Mouse (Mus musculus) layer of hippocampus, adult 18-20 months (tissue): Measurements from ENCODE around the gene Snx9. TPM values are rescaled to one million over a fixed set of nuclear protein-coding genes. Genes with fewer than 3 reads are reported as not detected.

Source experiments
- DNase-seq, 2 experiments: peaks; one replicate each; pipeline ENCODE4 v3.0.0; 2022; ENCODE audit warnings: low spot score in 2 of 2
- total RNA-seq, 2 experiments: library from RNA; stranded (reverse); gene quantifications; 2 replicates each; pipeline ENCODE4 v1.2.3; 2021

The Snx9 gene
- total RNA-seq, 2 experiments from 2014 or later = 15.2 to 15.3 TPM

- no peak for DNase-seq
These were observed 35.2 kb upstream of the Snx9 start for GRCm38 (mm10) chr17:5805935-5806334.

DNA sequence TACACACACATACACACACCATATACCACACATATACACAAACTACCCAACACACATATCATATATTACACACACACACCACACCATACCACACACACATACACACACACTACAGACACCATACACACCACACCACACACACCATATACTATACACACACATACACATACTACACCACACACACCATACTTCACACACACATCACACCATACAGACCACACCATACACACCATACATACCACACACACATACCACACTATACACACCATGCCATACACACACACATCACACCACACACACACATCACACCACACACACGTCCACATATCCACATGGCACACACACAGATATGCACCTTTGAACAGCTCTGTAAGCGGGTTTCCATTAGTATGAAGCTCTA is 34.3 kb upstream of the Snx9 start:
- DNase-seq = no peak

GRCm38 (mm10) chr17:5807847-5808386 is 33.2 kb upstream of the Snx9 start:
- DNase-seq = no peak

DNA sequence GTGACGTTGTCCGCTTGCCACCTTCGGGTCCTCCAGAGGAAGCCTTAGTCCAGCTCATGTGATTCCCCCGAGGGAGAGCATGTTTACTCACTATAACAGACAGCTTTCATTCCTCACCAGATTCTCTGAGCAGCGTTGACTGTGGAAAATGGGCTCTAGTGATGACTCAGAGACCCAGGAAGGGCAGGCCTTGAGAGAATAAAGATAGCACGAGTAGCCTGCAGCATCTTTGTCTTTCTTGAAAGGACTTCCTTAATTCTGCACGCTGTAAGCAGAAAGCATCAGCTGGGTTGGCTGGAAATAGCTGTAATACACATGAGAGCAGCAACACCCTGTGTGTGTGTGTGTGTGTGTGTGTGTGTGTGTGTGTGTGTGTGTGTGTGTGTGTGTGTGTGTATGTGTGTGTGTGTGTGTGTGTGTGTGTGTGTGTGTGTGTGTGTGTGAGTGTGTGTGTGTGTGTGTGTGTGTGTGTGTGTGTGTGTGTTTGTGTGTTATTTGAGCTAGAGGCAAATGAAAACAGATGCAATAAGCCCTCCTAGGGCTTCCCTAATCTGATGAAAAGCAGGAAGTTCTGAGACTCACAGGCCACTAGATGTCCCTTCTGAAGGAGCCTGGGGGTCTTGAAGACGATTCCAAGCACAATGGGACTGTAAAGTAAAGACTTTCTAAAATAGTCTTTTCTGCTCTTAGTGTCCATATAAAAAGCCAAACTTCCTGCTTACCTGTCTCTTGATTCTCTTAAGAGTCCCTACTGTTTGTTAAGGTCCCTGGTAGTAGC is 27.1 kb upstream of the Snx9 start:
- peak in 1 of 2 experiments; percentile 7 for DNase-seq

- DNase-seq = no peak
These were observed 26.5 kb upstream of the Snx9 start for GRCm38 (mm10) chr17:5814641-5814920.

DNA sequence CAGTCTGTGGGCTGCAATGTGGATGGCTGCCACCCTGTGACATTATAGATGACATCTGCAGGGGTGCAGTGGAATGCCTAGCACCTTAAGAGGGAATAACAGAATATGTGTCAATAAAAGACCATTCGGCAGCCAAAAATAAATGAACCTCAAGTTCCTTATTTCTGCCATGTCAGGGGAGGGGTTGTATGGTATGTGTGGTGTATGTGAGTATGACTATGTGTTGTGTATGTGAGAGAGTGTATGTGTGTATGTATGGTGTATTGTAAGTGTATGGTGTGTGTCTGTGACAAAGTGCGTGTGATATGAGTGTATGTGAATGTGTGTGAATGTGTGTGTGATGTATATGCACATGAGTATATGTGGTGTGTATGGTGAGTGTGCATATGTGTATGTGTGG is 23.3 kb upstream of the Snx9 start:
- no peak for DNase-seq

GRCm38 (mm10) chr17:5819105-5819504 is 22.0 kb upstream of the Snx9 start:
- DNase-seq = no peak

DNA sequence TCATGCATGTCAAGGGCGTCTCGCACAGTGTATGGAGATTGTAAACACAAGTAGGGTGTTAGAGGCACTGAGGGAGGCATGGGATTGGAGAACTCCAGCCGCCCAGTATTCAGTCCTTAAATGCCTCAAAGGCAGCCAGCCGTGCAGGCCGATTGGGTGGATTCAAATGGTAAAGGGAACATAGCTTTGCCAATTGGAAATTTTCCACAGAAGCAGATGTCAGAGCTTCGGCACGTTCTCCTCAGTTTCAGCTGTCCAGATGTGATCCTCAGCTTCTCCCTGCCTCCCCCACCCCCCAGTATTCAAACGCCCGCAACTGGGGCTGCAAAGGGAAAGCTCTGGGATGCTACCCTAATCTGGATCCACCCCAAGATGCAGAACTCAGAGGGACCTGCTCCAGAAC is 21.3 kb upstream of the Snx9 start:
- no peak for DNase-seq

- DNase-seq = peak in 1 of 2 experiments; percentile 29
These were observed 18.6 kb upstream of the Snx9 start for GRCm38 (mm10) chr17:5822541-5822940.

DNA sequence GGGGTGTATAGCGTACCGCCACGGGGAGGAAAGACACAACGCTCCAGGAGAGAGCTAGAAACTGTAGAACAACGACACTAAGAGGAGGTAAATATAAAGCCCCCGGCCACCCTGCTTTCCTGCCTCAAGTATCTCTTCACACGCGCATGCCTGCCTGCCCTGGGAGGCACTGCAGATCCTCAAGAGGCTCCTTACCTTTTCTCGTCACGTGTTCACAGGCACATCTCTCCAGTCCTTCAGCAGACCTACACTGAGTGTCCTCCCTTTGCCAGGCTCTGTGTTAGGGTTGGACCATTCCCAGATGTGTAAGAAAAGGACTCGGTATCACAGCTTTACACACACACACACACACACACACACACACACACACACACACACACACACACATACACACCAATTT is 18.1 kb upstream of the Snx9 start:
- DNase-seq = no peak

DNA sequence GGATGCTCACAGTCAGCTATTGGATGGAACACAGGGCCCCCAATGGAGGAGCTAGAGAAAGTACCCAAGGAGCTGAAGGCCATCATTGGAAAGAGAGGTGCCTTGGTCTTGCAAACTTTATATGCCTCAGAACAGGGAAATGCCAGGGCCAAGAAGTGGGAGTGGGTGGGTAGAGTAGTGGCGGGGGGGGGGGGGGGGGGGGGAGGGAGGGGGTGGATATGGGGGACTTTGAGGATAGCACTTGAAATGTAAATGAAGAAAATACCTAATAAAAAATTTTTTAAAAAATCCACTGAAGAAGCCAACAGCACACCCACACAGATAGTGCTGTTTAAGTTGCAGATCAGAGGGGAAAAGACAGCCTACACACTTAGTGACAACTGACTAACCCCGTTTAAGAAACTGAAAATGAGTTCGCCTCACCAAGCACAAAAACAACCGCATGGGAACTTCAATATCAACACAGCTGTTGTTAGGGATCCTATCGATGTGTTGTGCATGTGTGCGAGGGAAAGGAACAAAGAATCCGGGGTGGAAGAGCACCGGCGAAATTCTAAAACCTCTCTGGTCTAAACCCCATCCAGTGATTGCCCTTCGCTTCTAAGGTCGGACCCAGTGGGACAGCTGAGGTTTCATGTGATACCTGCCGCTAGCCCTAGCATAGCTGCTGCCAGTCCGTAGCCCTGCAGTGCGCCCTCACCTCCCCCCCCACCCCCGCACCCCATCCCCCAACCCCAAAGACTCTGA is 13.1 kb upstream of the Snx9 start:
- no peak for DNase-seq

DNA sequence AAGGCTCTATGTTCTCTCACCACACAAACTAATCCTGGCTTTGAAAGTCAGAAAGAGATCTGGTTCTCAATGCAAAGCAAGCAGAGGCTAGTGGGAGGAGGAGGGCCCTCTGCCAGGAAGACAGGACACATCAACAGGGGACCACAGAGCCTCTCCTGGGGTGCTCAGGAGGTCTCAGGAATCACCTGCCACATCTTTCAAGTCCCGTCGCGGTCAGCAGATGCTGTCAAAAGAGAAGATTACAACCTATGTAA is 12.6 kb upstream of the Snx9 start:
- DNase-seq = no peak

GRCm38 (mm10) chr17:5828944-5829343 is 12.2 kb upstream of the Snx9 start:
- DNase-seq = no peak

DNA sequence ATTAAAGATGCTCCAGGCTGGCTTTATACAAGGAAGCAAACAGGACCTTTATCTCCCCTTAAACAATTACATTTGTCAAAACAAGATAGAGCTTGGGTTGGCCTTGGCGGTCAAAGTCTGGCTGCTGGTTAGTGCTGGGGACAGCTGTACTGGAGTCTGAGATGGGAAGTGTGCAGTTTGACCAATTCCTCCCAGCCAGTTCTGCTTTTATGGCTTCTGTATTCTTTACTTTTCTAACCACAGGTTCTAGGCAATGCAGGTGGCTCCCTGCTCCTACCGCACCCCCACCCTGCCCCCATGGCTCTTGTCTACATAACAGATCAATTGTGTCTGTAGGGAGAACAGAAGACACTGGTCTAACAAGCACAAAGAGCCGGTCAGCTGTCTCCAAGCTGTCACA is 11.2 kb upstream of the Snx9 start:
- no peak for DNase-seq

- no peak for DNase-seq
These were observed 10.7 kb upstream of the Snx9 start for GRCm38 (mm10) chr17:5830382-5830781.

DNA sequence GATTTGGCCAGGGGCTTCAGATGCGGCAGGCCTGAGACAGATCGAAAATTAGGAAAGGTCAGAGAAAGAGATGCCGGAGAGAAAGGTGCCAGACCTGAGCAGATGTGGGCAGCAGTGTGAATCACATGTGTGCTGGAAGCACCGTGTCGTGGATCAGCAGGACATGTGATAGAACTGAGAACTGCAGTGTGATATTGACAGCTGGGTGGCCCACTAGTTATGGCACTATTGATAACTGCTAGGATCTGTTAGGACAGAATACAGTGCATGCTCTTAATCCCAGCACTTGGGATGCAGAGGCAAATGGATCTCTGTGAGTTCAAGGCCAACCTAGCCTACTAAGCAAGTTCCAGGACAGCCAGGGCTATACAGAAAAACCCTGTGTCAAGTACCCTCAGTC is 10.3 kb upstream of the Snx9 start:
- no peak for DNase-seq

GRCm38 (mm10) chr17:5831257-5831806 is 9.8 kb upstream of the Snx9 start:
- DNase-seq = no peak

- no peak for DNase-seq
These were observed 7.0 kb upstream of the Snx9 start for GRCm38 (mm10) chr17:5834166-5834565.

DNA sequence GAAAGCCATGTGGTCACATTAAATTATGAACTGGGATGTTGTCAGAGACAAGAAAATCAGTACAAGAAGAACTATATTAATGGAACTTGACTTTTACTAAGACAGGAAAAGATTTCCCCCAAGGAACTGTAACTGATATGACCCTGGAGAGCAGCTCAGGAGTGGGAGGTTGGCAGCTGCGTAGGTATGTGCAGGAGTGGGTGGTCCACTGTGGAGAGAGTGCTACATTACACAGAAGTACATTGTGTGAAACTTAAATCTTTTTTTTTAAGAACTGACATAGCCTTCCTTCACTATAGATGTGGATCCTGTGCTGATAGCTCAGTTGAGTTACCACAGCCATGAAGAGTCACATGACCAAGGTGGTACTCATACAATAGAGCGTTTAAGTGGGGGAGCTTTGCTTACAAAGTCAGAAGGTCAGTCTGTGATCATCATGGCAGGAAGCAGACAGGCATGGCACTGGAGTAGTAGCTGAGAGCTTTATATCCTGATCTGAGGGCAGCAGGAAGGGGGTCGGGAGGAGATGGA is 6.3 kb upstream of the Snx9 start:
- DNase-seq = no peak

DNA sequence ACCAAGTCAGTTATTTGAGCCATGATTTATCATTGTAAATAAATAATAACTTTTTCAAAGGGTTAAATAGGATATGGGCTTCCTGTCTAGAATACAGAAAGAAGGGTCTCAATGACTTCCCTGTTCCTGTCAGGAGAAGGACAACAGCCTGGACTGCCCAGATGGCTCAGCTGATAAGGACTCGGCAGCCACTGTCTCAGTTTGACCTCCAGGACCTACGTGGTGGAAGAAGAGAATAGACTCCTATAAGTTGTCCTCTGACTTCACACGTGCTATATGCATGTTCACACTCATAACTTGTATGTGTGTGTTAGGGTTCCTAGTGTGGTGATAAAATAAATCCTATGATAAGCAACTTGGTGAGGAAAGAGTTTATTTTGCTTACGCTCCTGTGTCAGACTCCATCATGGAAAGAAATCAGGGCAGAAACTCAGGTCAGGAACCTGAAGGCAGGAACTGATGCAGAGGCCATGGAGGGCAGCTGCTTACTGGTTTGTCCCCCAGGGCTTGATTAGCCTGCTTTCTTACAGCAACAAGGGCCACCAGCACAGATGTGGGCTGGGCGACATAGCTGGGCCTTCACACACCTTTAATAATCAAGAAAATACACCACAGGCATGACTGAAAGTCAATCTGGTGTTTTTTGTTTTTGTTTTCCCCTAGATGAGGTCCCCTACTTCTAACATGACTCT is 1.4 kb upstream of the Snx9 start:
- no peak for DNase-seq

GRCm38 (mm10) chr17:5840550-5841127 is 490 bp upstream of the Snx9 start:
- peak in 1 of 2 experiments; percentile 30 for DNase-seq

DNA sequence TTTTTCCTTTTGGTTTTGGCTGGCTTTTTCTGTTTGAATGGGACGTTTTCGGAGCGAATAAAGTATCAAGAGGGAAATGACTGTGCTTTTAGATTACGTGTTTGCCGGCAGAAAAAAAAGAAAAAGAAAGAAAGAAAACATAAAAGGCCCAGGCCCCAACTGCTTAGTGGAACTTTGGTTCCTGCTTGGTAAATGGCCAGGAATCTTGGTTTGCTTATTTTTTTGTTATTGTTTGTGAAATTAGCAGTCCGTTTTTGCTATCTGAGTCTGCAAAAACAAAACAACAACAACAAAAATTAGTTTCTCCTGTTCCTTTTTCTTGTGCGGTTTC is 779 bp downstream of the Snx9 start:
- no peak for DNase-seq
